Mouse (Mus musculus) heart, postnatal 0 days (tissue): ENCODE measurements around the gene Rhd.

Experiments used
- CTCF ChIP-seq: IDR thresholded peaks from 2 replicates; pipeline ENCODE4 v1.5.1; 2016; ENCODE audit warnings: antibody characterized with exemption, control low read depth, low read depth
- EP300 ChIP-seq: IDR thresholded peaks from 2 replicates; pipeline ENCODE4 v1.6.1; 2016; ENCODE audit warnings: antibody characterized with exemption, low read depth

GRCm38 (mm10) chr4:134840231-134840630 is 24.1 kb upstream of the Rhd start:
- TF ChIP-seq CTCF, result no peak
- TF ChIP-seq EP300, result no peak
